Mouse (Mus musculus) heart, embryonic 13.5 days (tissue): ENCODE data around the gene Zc2hc1c. TPM values are rescaled to one million over a fixed set of nuclear protein-coding genes. Genes with fewer than 3 reads are reported as not detected.
A peak's percentile ranks its signal among the peaks of the same experiment; 100 is the strongest.

Source experiments
- ATAC-seq: fragments of 200-750 bp; cut with Nextera tagmentation; 2 replicates; pipeline ENCODE4 v1.8.0; 2017; ENCODE audit warnings: moderate TSS enrichment; ENCODE audit not compliant: insufficient number of reproducible peaks, low FRiP score, low TSS enrichment; ENCODE audit errors: extremely low read depth
- H3K27ac ChIP-seq: fragments of 300-500 bp; sonication (generic); replicated peaks from 2 replicates; pipeline ENCODE4 v1.5.1; 2015; ENCODE audit warnings: moderate library complexity, mild to moderate bottlenecking, inconsistent platforms
- H3K27me3 ChIP-seq: fragments of 300-500 bp; sonication (generic); replicated peaks from 2 replicates; pipeline ENCODE4 v1.6.1; 2015; ENCODE audit warnings: mild to moderate bottlenecking, inconsistent platforms
- H3K36me3 ChIP-seq: fragments of 300-500 bp; sonication (generic); 2 replicates; pipeline ENCODE4 v1.6.1; 2015; ENCODE audit warnings: mild to moderate bottlenecking, inconsistent platforms
- H3K4me1 ChIP-seq: fragments of 300-500 bp; sonication (generic); 2 replicates; pipeline ENCODE4 v1.6.1; 2015; ENCODE audit warnings: inconsistent platforms
- H3K4me2 ChIP-seq: fragments of 300-500 bp; sonication (generic); 2 replicates; pipeline ENCODE4 v1.6.1; 2015; ENCODE audit warnings: inconsistent platforms, mild to moderate bottlenecking, moderate library complexity
- H3K4me3 ChIP-seq: fragments of 300-500 bp; sonication (generic); 2 replicates; pipeline ENCODE4 v1.5.1; 2015; ENCODE audit warnings: moderate library complexity, mild to moderate bottlenecking, inconsistent platforms
- H3K9ac ChIP-seq: fragments of 300-500 bp; sonication (generic); 2 replicates; pipeline ENCODE4 v1.6.1; 2015; ENCODE audit warnings: inconsistent platforms, mild to moderate bottlenecking, moderate library complexity
- H3K9me3 ChIP-seq: fragments of 300-500 bp; sonication (generic); 2 replicates; pipeline ENCODE4 v1.6.1; 2016; ENCODE audit warnings: inconsistent platforms
- WGBS: fragments of 180-500 bp; shearing (Covaris S2); methylation state at CpG from one replicate; pipeline ENCODE4 v1.1.7; 2015; ENCODE audit warnings: mixed read lengths; 5-methylcytosine and 5-hydroxymethylcytosine counted together
- polyA plus RNA-seq: library from polyadenylated mRNA; unstranded; fragments of >200 nt; fragmentation: Nextera tagmentation; extraction: Ambion mirVana; gene quantifications from 2 replicates; pipeline ENCODE4 v1.2.1, GENCODE M21; 2015

Gene Zc2hc1c
- polyA plus RNA-seq, 1 experiment from 2014 or later = 0.55 TPM

DNA sequence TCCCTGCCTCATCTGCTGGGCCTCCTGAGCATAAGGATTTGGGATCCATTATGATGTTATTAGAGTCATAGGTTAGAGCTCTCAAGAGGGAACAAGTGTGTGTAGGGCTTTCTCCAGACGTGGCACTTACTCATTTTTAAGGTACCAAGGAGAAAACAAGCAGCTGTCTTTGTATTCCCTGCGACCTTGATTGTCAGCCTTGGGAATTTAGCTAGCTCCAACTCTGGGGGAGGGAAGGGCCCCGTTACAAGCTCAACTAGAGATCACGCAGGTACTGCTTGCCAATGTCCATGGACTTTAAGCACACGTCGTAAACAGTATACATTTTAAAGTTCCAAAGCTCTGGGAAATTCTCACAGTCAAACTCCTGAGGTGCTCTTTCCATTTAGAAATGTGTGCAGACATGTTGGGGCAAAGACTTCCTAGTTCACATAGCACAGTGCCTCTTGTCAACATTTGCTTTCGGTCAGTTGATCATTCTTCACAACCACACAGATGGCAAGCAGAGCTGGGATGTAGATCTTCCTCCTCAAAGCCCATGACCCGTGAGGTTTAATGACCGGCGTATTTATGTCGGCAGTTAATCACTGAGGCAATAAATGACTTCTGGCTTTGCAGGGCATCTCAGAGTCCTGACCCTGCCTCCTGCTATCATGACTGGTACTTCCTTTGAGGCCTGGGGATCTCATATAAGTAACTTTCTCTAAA, 9.9 kb downstream of the Zc2hc1c start:
- no peak for ATAC-seq
- 0 out of 2 replicates have a peak overlapping the region, but pooled peaks have one; percentile 24 for H3K27ac ChIP-seq

DNA sequence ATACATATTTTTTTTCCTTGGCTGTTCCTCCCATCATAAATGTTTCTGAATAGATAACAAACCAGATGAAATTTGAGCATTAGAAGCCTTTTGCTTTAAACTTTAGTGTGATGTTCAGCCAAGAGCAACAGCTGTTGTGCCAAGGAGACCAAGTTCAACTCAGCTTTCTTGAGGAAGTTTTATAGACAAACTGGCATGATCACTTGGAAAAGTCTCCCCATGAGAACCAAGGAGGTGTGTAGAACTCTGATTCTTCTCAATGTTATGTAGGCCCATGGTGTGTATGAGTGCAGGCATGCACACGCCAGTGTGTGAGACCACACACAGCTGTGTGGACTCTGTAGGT, 10.4 kb downstream of the Zc2hc1c start:
- no peak for ATAC-seq
- 76% methylated on average over 1 of the region's 1 CpGs for WGBS
- no peak overlapping the region for H3K4me3 ChIP-seq
- H3K9ac ChIP-seq = no peak overlapping the region
- peaks cover 16% of the 10 kb centered on the region for H3K4me1 ChIP-seq
- no peaks in the 10 kb centered on the region for H3K27me3 ChIP-seq
- H3K4me2 ChIP-seq = no peak overlapping the region
- H3K27ac ChIP-seq = no peak overlapping the region
- peaks cover 12% of the 10 kb centered on the region for H3K9me3 ChIP-seq
- H3K36me3 ChIP-seq = peaks cover 54% of the 10 kb centered on the region

More for the DNA sequence above, 9.9 kb downstream of the Zc2hc1c start:
- peaks cover 49% of the 10 kb centered on the region for H3K36me3 ChIP-seq
- no peak overlapping the region for H3K9ac ChIP-seq
- no peaks in the 10 kb centered on the region for H3K27me3 ChIP-seq
- peaks cover 16% of the 10 kb centered on the region for H3K4me1 ChIP-seq
- no peak overlapping the region for H3K4me2 ChIP-seq
- WGBS = 79% methylated on average over 11 of the region's 11 CpGs
- H3K4me3 ChIP-seq = no peak overlapping the region
- peaks cover 18% of the 10 kb centered on the region for H3K9me3 ChIP-seq

DNA sequence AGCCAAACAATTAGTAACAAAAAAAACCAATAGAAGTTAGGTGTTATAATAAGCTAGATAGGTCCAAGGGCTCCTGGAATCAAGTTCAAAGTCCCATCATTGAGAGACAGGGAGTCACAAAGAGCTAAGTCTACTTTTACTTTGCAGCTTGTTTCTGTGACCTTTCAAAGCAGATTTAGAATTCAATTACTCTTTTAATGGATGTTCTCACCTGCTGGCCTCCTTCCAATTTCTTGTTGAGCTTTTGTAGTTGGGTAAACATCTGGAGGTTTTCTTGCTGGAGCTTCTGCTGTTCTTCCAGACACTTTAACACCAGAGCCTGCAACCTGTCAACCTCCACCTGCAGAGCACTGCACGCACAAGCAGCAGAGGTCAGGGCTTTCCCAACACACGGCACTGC, 14.9 kb downstream of the Zc2hc1c start:
- Histone ChIP-seq H3K4me2 (no peak overlapping the region), H3K9me3 (no peaks in the 10 kb centered on the region), H3K4me3 (no peak overlapping the region), H3K9ac (no peak overlapping the region), H3K36me3 (peaks cover 98% of the 10 kb centered on the region), H3K27ac (no peak overlapping the region), H3K27me3 (no peaks in the 10 kb centered on the region), H3K4me1 (peaks cover 9% of the 10 kb centered on the region)
- 64% methylated on average over 2 of the region's 2 CpGs for WGBS
- no peak for ATAC-seq

DNA sequence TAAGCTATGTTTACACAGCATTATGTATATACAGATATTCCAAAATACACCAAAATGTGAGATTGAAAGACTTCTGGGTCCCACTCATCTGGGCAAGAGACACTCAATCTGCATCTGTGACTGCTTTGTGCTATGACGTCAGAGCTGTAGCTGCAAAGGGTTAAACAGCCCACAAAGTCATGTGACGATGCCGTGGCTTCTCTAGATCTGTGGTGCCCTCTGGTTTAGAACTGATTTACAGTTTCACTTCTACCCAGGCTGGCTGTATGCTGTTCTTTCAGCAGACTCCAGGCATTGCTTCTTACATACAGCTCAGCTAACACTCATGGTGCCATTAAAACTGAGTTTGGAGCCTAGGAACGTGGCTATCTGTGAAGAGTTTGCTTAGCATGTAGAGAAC, 16.3 kb downstream of the Zc2hc1c start:
- Histone ChIP-seq H3K4me1 (peaks cover 10% of the 10 kb centered on the region), H3K9ac (0 out of 2 replicates have a peak overlapping the region, but pooled peaks have one; percentile 76), H3K27ac (no peak overlapping the region), H3K27me3 (no peaks in the 10 kb centered on the region), H3K36me3 (peaks cover 99% of the 10 kb centered on the region), H3K4me2 (no peak overlapping the region), H3K4me3 (no peak overlapping the region), H3K9me3 (no peaks in the 10 kb centered on the region)
- WGBS = 71% methylated on average over 4 of the region's 4 CpGs
- no peak for ATAC-seq

DNA sequence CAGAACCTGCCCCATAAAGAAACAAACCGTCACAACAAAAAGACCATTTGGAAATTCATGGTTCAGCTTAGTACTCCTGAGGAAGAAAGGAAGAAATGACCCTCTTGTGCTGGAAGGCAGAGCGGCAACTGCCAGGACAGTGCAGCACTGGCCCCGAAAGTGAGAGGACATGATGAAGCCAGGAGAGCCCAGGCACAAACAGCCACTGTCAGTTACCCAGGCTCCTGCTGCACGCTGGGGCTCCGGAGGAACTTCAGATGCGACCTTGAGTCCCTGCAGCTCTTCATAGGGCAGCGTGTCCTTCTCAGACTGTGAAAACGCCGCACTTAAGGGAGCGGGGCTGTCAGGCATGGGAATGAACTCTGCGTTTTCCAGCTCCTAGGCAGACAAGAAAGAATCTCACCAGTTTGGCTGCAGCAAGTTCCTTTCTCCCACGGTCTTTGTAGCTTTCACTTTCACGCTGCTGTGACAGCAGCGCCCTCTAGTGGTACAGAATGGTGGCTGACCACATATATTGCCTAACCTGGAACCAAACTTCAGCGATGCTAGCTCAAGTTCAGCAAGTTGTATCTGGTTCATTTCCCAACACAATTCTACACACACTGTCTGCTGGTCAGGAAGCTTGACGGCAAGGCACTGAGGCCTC, 17.0 kb downstream of the Zc2hc1c start:
- peak overlapping the region; percentile 76 for H3K9ac ChIP-seq
- peaks cover 99% of the 10 kb centered on the region for H3K36me3 ChIP-seq
- H3K4me3 ChIP-seq = peak overlapping the region; percentile 34
- H3K4me1 ChIP-seq = peaks cover 10% of the 10 kb centered on the region
- peak; percentile 46; the same call in 1 of the 2 replicates for ATAC-seq
- peak overlapping the region; percentile 68 for H3K27ac ChIP-seq
- H3K4me2 ChIP-seq = peak overlapping the region; percentile 59
- no peaks in the 10 kb centered on the region for H3K9me3 ChIP-seq
- no peaks in the 10 kb centered on the region for H3K27me3 ChIP-seq
- WGBS = 39% methylated on average over 16 of the region's 16 CpGs

DNA sequence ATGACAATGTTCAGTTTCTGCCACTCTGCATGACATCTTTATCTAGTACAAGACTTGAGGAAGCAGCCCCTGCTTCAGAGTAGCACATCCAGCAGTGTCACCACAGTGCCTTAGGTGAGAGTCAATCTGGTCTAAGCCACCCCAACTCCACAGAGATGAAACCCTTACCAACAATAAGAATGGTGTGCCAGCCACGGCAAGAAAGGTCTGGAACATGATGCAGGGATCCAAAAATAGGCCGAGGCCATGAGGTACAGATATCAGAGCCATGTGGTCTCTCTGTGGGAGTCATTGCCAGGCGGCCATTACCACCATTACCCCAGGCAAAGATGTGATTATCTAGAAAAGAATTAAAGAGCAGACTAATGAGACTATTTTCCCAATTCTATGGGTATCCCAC, 20.3 kb downstream of the Zc2hc1c start:
- ATAC-seq = no peak

DNA sequence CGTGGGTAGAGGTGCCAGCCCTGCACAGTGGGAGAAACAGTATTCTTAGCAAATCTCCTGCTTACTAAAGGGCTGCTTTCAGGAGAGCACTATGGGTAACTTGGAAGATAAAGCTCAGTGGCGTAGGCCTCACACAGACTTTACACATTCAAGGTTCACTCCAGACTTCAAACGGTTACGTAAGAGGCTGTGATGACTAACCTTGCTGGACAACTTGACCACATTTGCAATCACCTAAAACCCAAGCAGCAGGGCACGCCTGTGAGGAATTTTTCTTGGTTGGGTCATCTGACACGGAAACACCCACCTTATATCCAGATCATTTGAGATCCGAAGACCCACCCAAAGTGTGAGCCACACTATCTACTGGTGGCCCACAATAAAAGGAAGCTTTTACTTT, 41.8 kb downstream of the Zc2hc1c start:
- WGBS = 84% methylated on average over 7 of the region's 7 CpGs
- H3K4me1 ChIP-seq = no peaks in the 10 kb centered on the region
- peaks cover 94% of the 10 kb centered on the region for H3K36me3 ChIP-seq
- no peaks in the 10 kb centered on the region for H3K27me3 ChIP-seq
- no peak overlapping the region for H3K27ac ChIP-seq
- H3K9ac ChIP-seq = no peak overlapping the region
- no peaks in the 10 kb centered on the region for H3K9me3 ChIP-seq
- no peak overlapping the region for H3K4me2 ChIP-seq
- no peak overlapping the region for H3K4me3 ChIP-seq
- no peak for ATAC-seq

More for the DNA sequence above, 20.3 kb downstream of the Zc2hc1c start:
- Histone ChIP-seq H3K27ac (no peak overlapping the region), H3K36me3 (peaks cover 100% of the 10 kb centered on the region), H3K27me3 (no peaks in the 10 kb centered on the region), H3K4me3 (no peak overlapping the region), H3K4me2 (no peak overlapping the region), H3K4me1 (peaks cover 10% of the 10 kb centered on the region), H3K9me3 (no peaks in the 10 kb centered on the region), H3K9ac (no peak overlapping the region)
- 40% methylated on average over 3 of the region's 3 CpGs for WGBS

DNA sequence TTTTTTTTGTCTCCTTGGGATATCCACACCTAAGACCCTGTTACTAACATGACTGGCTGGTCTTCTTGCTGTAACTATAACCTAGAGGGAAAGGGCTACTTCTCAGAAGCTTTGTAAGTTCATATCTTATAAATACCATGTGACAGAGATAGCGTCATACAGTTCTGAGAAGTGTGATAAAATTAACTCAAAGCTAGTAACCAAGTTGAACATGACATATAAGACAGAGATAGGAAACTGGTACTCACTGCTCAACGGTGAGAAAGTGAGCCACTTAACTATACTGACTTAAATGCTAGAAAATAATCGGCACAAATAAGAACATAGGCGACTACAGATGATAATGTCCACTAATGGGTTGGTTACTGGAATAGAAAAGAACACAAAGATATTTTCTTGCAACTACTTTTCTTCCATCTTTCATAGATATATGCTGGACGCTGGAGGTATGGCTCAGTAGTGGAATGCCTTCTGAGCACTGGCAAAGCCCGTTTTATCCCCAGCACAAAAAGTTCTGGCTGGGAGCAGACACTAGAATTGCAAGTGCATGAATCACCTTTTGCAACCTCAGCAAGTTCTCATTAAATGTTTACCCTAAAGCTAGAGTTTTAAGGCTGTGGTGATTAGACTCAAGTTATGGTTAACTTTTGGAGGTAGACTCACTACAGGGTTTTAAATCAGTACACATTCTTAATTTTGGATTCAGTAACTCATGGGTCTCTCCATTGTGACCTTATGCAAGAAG, 49.3 kb downstream of the Zc2hc1c start:
- peak overlapping the region; percentile 78 for H3K4me2 ChIP-seq
- no peak for ATAC-seq
- H3K27ac ChIP-seq = no peak overlapping the region
- H3K36me3 ChIP-seq = peaks cover 44% of the 10 kb centered on the region
- H3K9ac ChIP-seq = peak overlapping the region; percentile 99
- peaks cover 29% of the 10 kb centered on the region for H3K4me1 ChIP-seq
- H3K9me3 ChIP-seq = no peaks in the 10 kb centered on the region
- H3K27me3 ChIP-seq = no peaks in the 10 kb centered on the region
- WGBS = 54% methylated on average over 6 of the region's 6 CpGs
- peak overlapping the region; percentile 99 for H3K4me3 ChIP-seq

DNA sequence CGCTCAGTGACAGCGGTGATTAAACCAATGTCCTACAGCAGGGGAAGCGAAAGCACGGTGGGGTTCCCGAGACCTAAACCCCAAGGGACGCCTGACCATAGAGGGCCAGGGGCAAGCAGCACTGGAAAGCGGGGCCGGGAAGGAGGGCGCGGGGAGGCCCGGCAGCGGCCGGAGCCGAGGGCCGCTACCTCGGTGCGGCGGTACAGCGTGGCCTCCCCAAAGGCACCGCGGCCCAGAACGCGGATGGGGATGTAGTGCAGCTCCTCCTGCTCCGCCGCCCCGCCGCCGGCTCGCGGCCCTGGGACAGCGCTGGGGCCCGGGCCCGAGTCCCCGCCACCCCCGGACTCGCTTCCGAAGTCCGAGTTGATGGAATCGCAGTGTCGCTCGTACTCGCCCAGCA, 50.4 kb downstream of the Zc2hc1c start:
- Histone ChIP-seq H3K4me2 (peak overlapping the region; percentile 78), H3K4me1 (peaks cover 29% of the 10 kb centered on the region), H3K27ac (peak overlapping the region; percentile 94), H3K4me3 (peak overlapping the region; percentile 99), H3K9me3 (no peaks in the 10 kb centered on the region), H3K9ac (peak overlapping the region; percentile 99), H3K36me3 (peaks cover 40% of the 10 kb centered on the region), H3K27me3 (no peaks in the 10 kb centered on the region)
- peak; percentile 65 for ATAC-seq
- WGBS = under 1% methylated on average over 42 of the region's 42 CpGs

DNA sequence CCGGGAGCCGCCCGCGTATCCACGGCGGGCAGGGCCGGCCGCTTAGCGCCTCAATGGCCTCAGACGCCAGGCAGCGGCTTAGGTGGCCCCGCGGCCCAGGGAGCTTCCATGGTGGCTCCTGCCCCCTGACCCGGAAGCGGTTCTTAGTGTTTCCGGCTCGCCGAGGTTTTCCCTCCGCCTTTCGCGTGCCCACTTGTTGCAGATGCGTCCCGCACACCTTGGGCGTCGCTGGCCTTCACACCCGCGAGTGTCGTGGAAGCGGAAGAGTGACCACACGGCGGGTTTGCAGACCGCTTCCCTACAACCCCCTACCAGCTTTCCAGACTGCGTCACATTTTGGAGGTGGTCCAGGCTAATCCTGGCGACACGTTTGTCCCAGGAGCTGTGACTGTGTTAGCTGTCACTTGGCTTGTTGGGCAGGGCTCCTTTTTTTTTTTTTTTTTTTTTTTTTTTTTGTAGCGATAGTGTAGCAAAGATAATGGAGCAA, 50.9 kb downstream of the Zc2hc1c start, which contains the start of gene Nek9:
Gene Nek9 (minus strand): TSS at position 120 of the 487 bp plus-strand sequence.
- Histone ChIP-seq H3K4me2 (peak within 1 kb of the TSS; percentile 78), H3K4me1 (peaks cover 29% of the 10 kb centered on the region), H3K36me3 (peaks cover 40% of the 10 kb centered on the region), H3K27ac (peak within 1 kb of the TSS; percentile 94), H3K9ac (peak within 1 kb of the TSS; percentile 99), H3K9me3 (no peaks in the 10 kb centered on the region), H3K4me3 (peak within 1 kb of the TSS; percentile 99), H3K27me3 (no peaks in the 10 kb centered on the region)
- WGBS = under 1% methylated on average over 36 of the region's 36 CpGs
- ATAC-seq = peak; percentile 80

DNA sequence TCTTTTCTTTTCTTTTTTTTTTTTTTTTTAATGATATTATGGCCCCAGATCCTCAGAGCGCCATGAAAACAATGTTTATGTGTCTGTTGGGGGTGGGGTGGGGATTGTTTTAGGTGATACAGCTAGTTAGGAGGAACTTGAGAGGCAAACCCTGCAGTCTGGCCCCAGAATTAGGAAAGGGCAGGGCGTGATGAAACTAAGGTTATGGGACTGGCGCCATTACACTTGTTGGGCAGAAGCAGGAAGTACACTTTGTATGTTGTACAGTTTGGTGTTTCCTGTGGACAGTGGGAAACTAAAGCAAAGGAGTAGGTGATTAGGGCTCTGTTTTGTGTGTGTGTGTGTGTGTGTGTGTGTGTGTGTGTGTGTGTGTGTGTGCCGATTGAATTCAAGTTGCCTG, 51.6 kb downstream of the Zc2hc1c start:
- Histone ChIP-seq H3K4me3 (peak overlapping the region; percentile 99), H3K9me3 (no peaks in the 10 kb centered on the region), H3K27me3 (no peaks in the 10 kb centered on the region), H3K27ac (peak overlapping the region; percentile 94), H3K36me3 (peaks cover 39% of the 10 kb centered on the region), H3K9ac (peak overlapping the region; percentile 99), H3K4me2 (peak overlapping the region; percentile 78), H3K4me1 (peaks cover 29% of the 10 kb centered on the region)
- WGBS = 54% methylated on average over 4 of the region's 4 CpGs
- no peak for ATAC-seq
